Mouse (Mus musculus) forebrain, embryonic 12.5 days (tissue): ENCODE measurements around the gene Adam11. TPM values are rescaled to one million over a fixed set of nuclear protein-coding genes. Genes with fewer than 3 reads are reported as not detected.

ENCODE experiments used
- ATAC-seq: fragments of 200-750 bp; cut with Nextera tagmentation; 2 replicates; pipeline ENCODE4 v1.8.0; 2017; ENCODE audit warnings: moderate TSS enrichment; ENCODE audit not compliant: low FRiP score
- H3K27ac ChIP-seq: fragments of 300-500 bp; sonication (generic); 2 replicates; pipeline ENCODE4 v1.5.1; 2016; ENCODE audit warnings: mild to moderate bottlenecking
- H3K27me3 ChIP-seq: fragments of 300-500 bp; sonication (generic); 2 replicates; pipeline ENCODE4 v1.6.1; 2016; ENCODE audit warnings: mild to moderate bottlenecking
- H3K36me3 ChIP-seq: fragments of 300-500 bp; sonication (generic); replicated peaks from 2 replicates; pipeline ENCODE4 v1.6.1; 2016; ENCODE audit warnings: mild to moderate bottlenecking
- H3K4me1 ChIP-seq: fragments of 300-500 bp; sonication (generic); 2 replicates; pipeline ENCODE4 v1.6.1; 2016
- H3K4me2 ChIP-seq: fragments of 300-500 bp; sonication (generic); 2 replicates; pipeline ENCODE4 v1.6.1; 2016; ENCODE audit warnings: mild to moderate bottlenecking, moderate library complexity
- H3K4me3 ChIP-seq: fragments of 300-500 bp; sonication (generic); replicated peaks from 2 replicates; pipeline ENCODE4 v1.5.1; 2016; ENCODE audit warnings: mild to moderate bottlenecking
- H3K9ac ChIP-seq: fragments of 300-500 bp; sonication (generic); 2 replicates; pipeline ENCODE4 v1.6.1; 2016; ENCODE audit warnings: mild to moderate bottlenecking
- H3K9me3 ChIP-seq: fragments of 300-500 bp; sonication (generic); 2 replicates; pipeline ENCODE4 v1.6.1; 2016
- WGBS: fragments of 180-500 bp; shearing (Covaris S2); methylation state at CpG from one replicate; pipeline ENCODE4 v1.1.7; 2016; 5-methylcytosine and 5-hydroxymethylcytosine counted together
- polyA plus RNA-seq: library from polyadenylated mRNA; unstranded; fragments of >200 nt; fragmentation: Nextera tagmentation; extraction: Ambion mirVana; gene quantifications from 2 replicates; pipeline ENCODE4 v1.2.1, GENCODE M21; 2016

Gene Adam11
- polyA plus RNA-seq, 1 experiment from 2014 or later = 23.0 TPM

- WGBS = 62% methylated on average over 18 of the region's 18 CpGs
- no peak for ATAC-seq
- peak overlapping the region; percentile 86 for H3K27ac ChIP-seq
- peaks cover 9% of the 10 kb centered on the region for H3K36me3 ChIP-seq
- H3K27me3 ChIP-seq = 0 out of 2 replicates have a peak, but pooled peaks cover 16% of the 10 kb centered on the region
- peaks cover 58% of the 10 kb centered on the region for H3K4me1 ChIP-seq
- H3K4me3 ChIP-seq = no peak overlapping the region
- no peak overlapping the region for H3K9ac ChIP-seq
- H3K4me2 ChIP-seq = peak overlapping the region; percentile 17; the same call in 1 of the 2 replicates
- no peaks in the 10 kb centered on the region for H3K9me3 ChIP-seq
These were observed 11.8 kb downstream of the Adam11 start for GRCm38 (mm10) chr11:102772771-102773700.

- H3K27ac ChIP-seq = peak overlapping the region; percentile 86
- H3K4me1 ChIP-seq = peaks cover 65% of the 10 kb centered on the region
- peak; percentile 47 for ATAC-seq
- peaks cover 9% of the 10 kb centered on the region for H3K36me3 ChIP-seq
- WGBS = under 1% methylated on average over 46 of the region's 46 CpGs
- peak overlapping the region; percentile 75 for H3K9ac ChIP-seq
- peak overlapping the region; percentile 95 for H3K4me2 ChIP-seq
- H3K27me3 ChIP-seq = 0 out of 2 replicates have a peak, but pooled peaks cover 16% of the 10 kb centered on the region
- no peaks in the 10 kb centered on the region for H3K9me3 ChIP-seq
- peak overlapping the region; percentile 57 for H3K4me3 ChIP-seq
These were observed 12.7 kb downstream of the Adam11 start for GRCm38 (mm10) chr11:102773713-102774611.

- Histone ChIP-seq H3K4me1 (peaks cover 65% of the 10 kb centered on the region), H3K9me3 (no peaks in the 10 kb centered on the region), H3K27me3 (peaks cover 18% of the 10 kb centered on the region; the same call in 1 of the 2 replicates), H3K4me3 (peak overlapping the region; percentile 57), H3K36me3 (peaks cover 9% of the 10 kb centered on the region), H3K9ac (peak overlapping the region; percentile 75), H3K27ac (peak overlapping the region; percentile 86), H3K4me2 (peak overlapping the region; percentile 95)
- 5% methylated on average over 25 of the region's 25 CpGs for WGBS
- peak; percentile 81 for ATAC-seq
These were observed 13.4 kb downstream of the Adam11 start for GRCm38 (mm10) chr11:102774621-102775141.

- Histone ChIP-seq H3K4me2 (peak overlapping the region; percentile 35), H3K4me3 (0 out of 2 replicates have a peak overlapping the region, but pooled peaks have one; percentile 0), H3K27ac (no peak overlapping the region), H3K4me1 (peaks cover 46% of the 10 kb centered on the region), H3K9me3 (no peaks in the 10 kb centered on the region), H3K36me3 (peaks cover 9% of the 10 kb centered on the region), H3K27me3 (peaks cover 10% of the 10 kb centered on the region; the same call in 1 of the 2 replicates), H3K9ac (peak overlapping the region; percentile 36)
- WGBS = 34% methylated on average over 21 of the region's 21 CpGs
- ATAC-seq = no peak
These were observed 16.4 kb downstream of the Adam11 start for GRCm38 (mm10) chr11:102777598-102777997.

GRCm38 (mm10) chr11:102778165-102778564 lies 16.9 kb downstream of the Adam11 start:
- Histone ChIP-seq H3K9me3 (no peaks in the 10 kb centered on the region), H3K4me3 (0 out of 2 replicates have a peak overlapping the region, but pooled peaks have one; percentile 0), H3K27me3 (peaks cover 10% of the 10 kb centered on the region; the same call in 1 of the 2 replicates), H3K9ac (peak overlapping the region; percentile 36), H3K36me3 (peaks cover 9% of the 10 kb centered on the region), H3K4me1 (peaks cover 40% of the 10 kb centered on the region), H3K27ac (no peak overlapping the region), H3K4me2 (peak overlapping the region; percentile 35)
- 32% methylated on average over 14 of the region's 14 CpGs for WGBS
- ATAC-seq = no peak

GRCm38 (mm10) chr11:102778597-102778996 lies 17.4 kb downstream of the Adam11 start:
- WGBS = 36% methylated on average over 5 of the region's 5 CpGs
- H3K9me3 ChIP-seq = no peaks in the 10 kb centered on the region
- H3K4me2 ChIP-seq = no peak overlapping the region
- peaks cover 37% of the 10 kb centered on the region for H3K4me1 ChIP-seq
- peaks cover 10% of the 10 kb centered on the region; the same call in 1 of the 2 replicates for H3K27me3 ChIP-seq
- no peak overlapping the region for H3K9ac ChIP-seq
- no peak for ATAC-seq
- H3K36me3 ChIP-seq = peaks cover 9% of the 10 kb centered on the region
- H3K4me3 ChIP-seq = no peak overlapping the region
- H3K27ac ChIP-seq = no peak overlapping the region

GRCm38 (mm10) chr11:102779081-102779638 lies 17.9 kb downstream of the Adam11 start:
- Histone ChIP-seq H3K4me3 (no peak overlapping the region), H3K4me1 (peaks cover 37% of the 10 kb centered on the region), H3K9ac (no peak overlapping the region), H3K27ac (no peak overlapping the region), H3K9me3 (no peaks in the 10 kb centered on the region), H3K36me3 (peaks cover 9% of the 10 kb centered on the region), H3K4me2 (no peak overlapping the region), H3K27me3 (peaks cover 10% of the 10 kb centered on the region; the same call in 1 of the 2 replicates)
- 81% methylated on average over 8 of the region's 8 CpGs for WGBS
- ATAC-seq = no peak

- no peak overlapping the region for H3K4me2 ChIP-seq
- H3K27me3 ChIP-seq = peaks cover 10% of the 10 kb centered on the region; the same call in 1 of the 2 replicates
- peaks cover 31% of the 10 kb centered on the region for H3K4me1 ChIP-seq
- no peak overlapping the region for H3K4me3 ChIP-seq
- no peaks in the 10 kb centered on the region for H3K9me3 ChIP-seq
- 80% methylated on average over 7 of the region's 7 CpGs for WGBS
- H3K27ac ChIP-seq = no peak overlapping the region
- ATAC-seq = no peak
- peaks cover 9% of the 10 kb centered on the region for H3K36me3 ChIP-seq
- H3K9ac ChIP-seq = no peak overlapping the region
These were observed 18.6 kb downstream of the Adam11 start for GRCm38 (mm10) chr11:102779824-102780223.

- no peak overlapping the region for H3K4me2 ChIP-seq
- peaks cover 25% of the 10 kb centered on the region for H3K4me1 ChIP-seq
- H3K4me3 ChIP-seq = no peak overlapping the region
- peaks cover 9% of the 10 kb centered on the region for H3K36me3 ChIP-seq
- H3K9me3 ChIP-seq = no peaks in the 10 kb centered on the region
- 52% methylated on average over 11 of the region's 11 CpGs for WGBS
- ATAC-seq = no peak
- no peak overlapping the region for H3K9ac ChIP-seq
- no peak overlapping the region for H3K27ac ChIP-seq
- H3K27me3 ChIP-seq = peaks cover 10% of the 10 kb centered on the region; the same call in 1 of the 2 replicates
These were observed 19.2 kb downstream of the Adam11 start for GRCm38 (mm10) chr11:102780271-102780985.

- H3K9me3 ChIP-seq = no peaks in the 10 kb centered on the region
- H3K4me1 ChIP-seq = peaks cover 21% of the 10 kb centered on the region
- H3K4me2 ChIP-seq = no peak overlapping the region
- no peak overlapping the region for H3K9ac ChIP-seq
- no peak overlapping the region for H3K4me3 ChIP-seq
- no peak for ATAC-seq
- WGBS = 74% methylated on average over 10 of the region's 10 CpGs
- peaks cover 7% of the 10 kb centered on the region; the same call in 1 of the 2 replicates for H3K27me3 ChIP-seq
- H3K27ac ChIP-seq = no peak overlapping the region
- H3K36me3 ChIP-seq = peaks cover 9% of the 10 kb centered on the region
These were observed 19.7 kb downstream of the Adam11 start for GRCm38 (mm10) chr11:102780986-102781351.

- H3K4me2 ChIP-seq = no peak overlapping the region
- ATAC-seq = no peak
- peaks cover 21% of the 10 kb centered on the region for H3K4me1 ChIP-seq
- H3K27ac ChIP-seq = no peak overlapping the region
- H3K36me3 ChIP-seq = peaks cover 5% of the 10 kb centered on the region
- WGBS = 84% methylated on average over 4 of the region's 4 CpGs
- peaks cover 7% of the 10 kb centered on the region; the same call in 1 of the 2 replicates for H3K27me3 ChIP-seq
- no peak overlapping the region for H3K4me3 ChIP-seq
- H3K9ac ChIP-seq = no peak overlapping the region
- no peaks in the 10 kb centered on the region for H3K9me3 ChIP-seq
These were observed 20.3 kb downstream of the Adam11 start for GRCm38 (mm10) chr11:102781523-102781922.
